Mouse (Mus musculus): ENCODE data around the gene Spns3. TPM values are rescaled to one million over a fixed set of nuclear protein-coding genes. Genes with fewer than 3 reads are reported as not detected.
A peak's percentile ranks its signal among the peaks of the same experiment; 100 is the strongest.
"Not testable (repeated sequence)": the region's sequence is repeated elsewhere in the genome, so short reads cannot be mapped to it uniquely, and the experiment has no call there.

Spns3 gene
- total RNA-seq, 2 experiments from 2014 or later, result 3.8 to 14.0 TPM

- ATAC-seq (replicated peaks; ENCODE audit: low FRiP score, low TSS enrichment, poor library complexity, severe bottlenecking), result peak; percentile 65
These were observed 14.0 kb upstream of the Spns3 start for GRCm38 (mm10) chr11:72564232-72564807.

DNA sequence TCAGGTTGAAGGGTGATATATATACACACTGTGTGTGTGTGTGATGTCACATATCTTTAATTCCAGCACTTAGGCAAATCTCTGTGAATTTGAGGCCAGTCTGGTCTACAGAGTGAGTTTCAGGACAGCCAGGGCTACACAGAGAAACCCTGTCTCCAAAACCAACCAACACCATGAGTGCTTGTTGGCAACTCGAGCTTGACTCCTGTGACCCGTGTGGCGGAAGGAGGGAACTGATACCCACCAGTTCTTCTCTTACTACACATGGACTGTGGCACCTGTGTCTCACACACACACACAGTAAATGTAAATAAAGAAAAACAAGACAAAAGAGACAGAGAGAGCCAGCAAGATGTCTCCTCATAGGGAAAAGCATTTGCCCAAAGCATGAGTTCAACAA lies 10.4 kb upstream of the Spns3 start:
- ATAC-seq (replicated peaks; ENCODE audit: low FRiP score, low TSS enrichment, poor library complexity, severe bottlenecking), result no peak

GRCm38 (mm10) chr11:72558155-72558554 lies 7.8 kb upstream of the Spns3 start:
- ATAC-seq (replicated peaks; ENCODE audit: low FRiP score, low TSS enrichment, poor library complexity, severe bottlenecking), result no peak

DNA sequence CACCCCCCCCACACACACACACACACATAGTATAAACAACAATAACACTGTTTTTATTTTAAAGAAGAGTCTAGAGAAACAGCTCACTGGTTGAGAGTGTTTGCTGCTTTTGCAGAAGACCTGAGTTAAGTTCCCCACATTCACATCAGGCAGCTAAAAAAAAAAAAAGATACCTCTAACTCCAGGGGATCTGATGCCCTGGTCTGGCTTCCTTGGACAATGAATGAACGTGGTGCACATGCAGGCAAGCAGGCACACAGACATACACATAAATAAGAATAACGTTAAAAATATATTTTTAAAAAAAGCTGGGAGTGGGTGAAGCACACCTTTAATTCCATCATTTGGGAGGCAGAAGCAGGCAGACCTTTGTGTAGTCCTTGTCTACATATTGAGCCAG lies 6.6 kb upstream of the Spns3 start:
- no peak for ATAC-seq (replicated peaks; ENCODE audit: low FRiP score, low TSS enrichment, poor library complexity, severe bottlenecking)

- no peak for ATAC-seq (replicated peaks; ENCODE audit: low FRiP score, low TSS enrichment, poor library complexity, severe bottlenecking)
These were observed 6.2 kb upstream of the Spns3 start for GRCm38 (mm10) chr11:72556470-72556869.

DNA sequence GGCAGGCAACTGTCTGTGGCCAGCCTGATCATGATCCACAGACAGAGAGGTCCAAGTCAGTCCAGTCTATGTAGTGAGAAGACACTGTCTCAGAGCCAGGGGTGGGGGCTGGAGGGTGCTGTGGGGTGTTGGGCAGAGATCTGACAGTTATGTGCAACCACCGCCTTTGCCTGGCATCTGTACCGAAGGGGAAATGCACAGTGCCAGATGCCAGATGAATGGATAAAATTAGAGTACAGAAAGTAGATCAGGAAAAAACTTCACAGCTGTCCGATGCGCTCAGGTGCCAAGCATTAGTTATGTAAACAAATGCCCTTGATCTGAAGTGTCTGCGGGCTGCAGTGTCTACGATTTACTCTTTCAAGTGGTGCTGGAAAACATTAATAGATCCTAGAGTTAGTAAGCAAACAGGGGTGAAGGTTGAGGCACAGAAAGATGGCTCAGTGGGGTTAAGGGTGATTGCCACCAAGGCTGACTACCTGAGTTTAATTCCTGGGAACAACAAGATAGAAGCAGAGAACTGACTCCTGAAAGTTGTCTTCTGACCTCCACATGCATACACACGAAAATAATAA lies 1.3 kb upstream of the Spns3 start:
- ATAC-seq (replicated peaks; ENCODE audit: low FRiP score, low TSS enrichment, poor library complexity, severe bottlenecking), result no peak

DNA sequence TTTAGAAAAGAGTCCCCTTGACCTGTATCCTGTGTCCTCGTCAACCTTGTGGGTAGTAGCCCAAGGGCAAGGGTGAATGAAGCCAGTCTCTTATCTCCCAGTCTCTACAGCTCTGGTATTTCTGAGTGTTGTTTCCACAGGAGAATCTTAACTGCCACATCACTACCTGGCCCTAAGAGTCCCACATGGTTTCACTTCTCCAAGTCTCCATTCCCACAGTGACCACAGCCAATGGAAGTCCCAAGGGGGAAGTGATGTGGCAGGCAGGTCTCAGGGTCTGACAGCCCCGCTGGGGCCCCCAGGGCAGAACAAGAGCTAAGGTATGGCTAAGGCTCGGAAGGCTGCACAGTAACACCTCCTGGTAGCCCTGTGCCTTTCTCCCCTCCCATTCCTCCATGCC lies 3.1 kb downstream of the Spns3 start:
- no peak for ATAC-seq (replicated peaks; ENCODE audit: low FRiP score, low TSS enrichment, poor library complexity, severe bottlenecking)

- ATAC-seq (replicated peaks; ENCODE audit: low FRiP score, low TSS enrichment, poor library complexity, severe bottlenecking), result peak; percentile 32; the same call in 1 of the 2 replicates
These were observed 5.6 kb downstream of the Spns3 start for GRCm38 (mm10) chr11:72544716-72545115.

DNA sequence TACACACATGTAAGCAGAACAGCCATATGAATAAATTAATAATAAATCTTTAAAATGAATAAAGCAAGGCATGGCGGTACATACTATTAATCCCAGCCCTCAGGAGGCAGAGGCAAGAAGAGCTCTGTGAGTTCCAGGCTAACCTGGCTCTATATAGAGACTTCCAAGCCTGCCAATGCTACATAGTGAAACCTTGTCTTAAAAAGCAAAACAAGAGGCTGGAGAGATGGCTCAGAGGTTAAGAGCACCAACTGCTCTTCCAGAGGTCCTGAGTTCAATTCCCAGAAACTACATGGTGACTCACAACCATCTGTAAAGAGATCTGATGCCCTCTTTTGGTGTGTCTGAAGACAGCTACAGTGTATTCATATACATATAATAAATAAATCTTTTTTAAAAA lies 6.6 kb downstream of the Spns3 start:
- ATAC-seq (replicated peaks; ENCODE audit: low FRiP score, low TSS enrichment, poor library complexity, severe bottlenecking), result not testable (repeated sequence)

- ATAC-seq (replicated peaks; ENCODE audit: low FRiP score, low TSS enrichment, poor library complexity, severe bottlenecking), result no peak
These were observed 7.7 kb downstream of the Spns3 start for GRCm38 (mm10) chr11:72542586-72542985.

- no peak for ATAC-seq (replicated peaks; ENCODE audit: low FRiP score, low TSS enrichment, poor library complexity, severe bottlenecking)
These were observed 8.4 kb downstream of the Spns3 start for GRCm38 (mm10) chr11:72541928-72542327.

DNA sequence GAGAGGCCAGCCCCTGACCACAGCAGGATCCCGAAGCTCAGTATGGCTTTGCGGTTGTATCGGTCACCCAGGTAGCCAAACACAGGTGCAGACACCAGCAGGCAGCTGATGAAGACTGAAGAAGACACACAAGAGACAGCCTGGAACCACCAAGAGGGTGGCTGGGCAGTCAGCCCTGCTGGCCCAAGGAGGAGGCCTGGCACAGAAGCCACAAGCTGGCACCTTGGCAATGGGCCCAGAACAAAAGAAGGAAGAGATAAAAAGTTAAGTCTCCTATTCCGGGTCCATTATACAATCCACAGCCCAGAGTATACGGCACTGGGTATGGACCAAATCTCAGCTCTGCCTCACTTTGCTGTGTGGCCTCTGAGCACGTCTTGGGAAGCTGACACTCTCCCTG lies 9.9 kb downstream of the Spns3 start:
- peak; percentile 57 for ATAC-seq (replicated peaks; ENCODE audit: low FRiP score, low TSS enrichment, poor library complexity, severe bottlenecking)

- no peak for ATAC-seq (replicated peaks; ENCODE audit: low FRiP score, low TSS enrichment, poor library complexity, severe bottlenecking)
These were observed 11.5 kb downstream of the Spns3 start for GRCm38 (mm10) chr11:72538811-72539210.

DNA sequence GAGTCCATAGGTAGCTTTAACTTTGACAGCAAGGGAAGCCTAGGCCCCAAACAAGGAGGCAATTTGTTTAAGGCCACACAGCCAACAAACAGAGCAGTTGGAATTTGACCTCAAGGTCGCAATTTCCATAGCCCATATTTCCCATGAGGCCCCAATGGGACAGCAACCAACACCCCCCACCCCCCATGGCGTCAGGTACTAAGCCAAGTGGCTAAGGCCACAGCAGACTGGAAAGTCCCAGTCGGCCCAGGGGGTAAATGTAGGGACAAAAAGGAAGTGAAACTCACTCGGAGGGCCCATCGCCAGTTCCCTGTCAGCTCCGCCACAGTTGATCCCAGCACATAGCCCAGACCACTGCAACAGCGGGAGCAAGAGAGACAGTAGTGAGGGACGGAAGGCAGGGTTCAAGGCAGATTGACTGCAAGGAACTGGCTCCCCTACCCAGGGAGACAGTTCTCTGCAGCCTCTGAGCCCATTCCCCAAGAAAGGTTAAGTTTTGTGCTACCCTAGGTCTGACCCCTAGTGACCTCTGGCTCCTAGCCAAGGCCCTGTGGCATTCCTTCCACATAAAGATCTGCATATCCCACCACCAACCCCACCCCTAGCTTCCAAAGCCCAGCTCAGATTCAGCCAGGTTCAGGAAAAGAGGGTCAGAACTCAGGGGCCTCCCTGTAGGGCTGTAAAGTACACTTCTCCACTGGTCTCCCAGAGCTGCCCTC lies 12.1 kb downstream of the Spns3 start:
- no peak for ATAC-seq (replicated peaks; ENCODE audit: low FRiP score, low TSS enrichment, poor library complexity, severe bottlenecking)

DNA sequence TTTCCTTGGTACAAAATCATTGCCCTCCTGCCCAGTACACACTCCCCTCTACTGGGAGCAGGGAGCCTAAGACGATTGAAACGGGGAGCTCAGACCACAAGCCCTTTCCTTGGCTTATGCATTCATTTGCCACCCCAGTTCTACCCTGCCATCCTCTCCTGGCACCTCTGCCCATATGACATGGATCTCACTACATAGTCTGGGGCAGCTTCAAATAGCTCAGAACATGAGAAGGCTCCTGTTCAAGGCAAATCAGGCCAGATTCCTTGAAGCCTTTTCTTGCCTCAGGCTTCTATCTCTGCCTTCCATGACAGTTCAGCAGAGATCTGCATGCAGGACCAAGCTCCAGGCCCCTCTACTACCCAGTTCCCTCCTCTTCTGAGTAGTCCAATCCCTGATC lies 12.8 kb downstream of the Spns3 start:
- ATAC-seq (replicated peaks; ENCODE audit: low FRiP score, low TSS enrichment, poor library complexity, severe bottlenecking), result no peak

DNA sequence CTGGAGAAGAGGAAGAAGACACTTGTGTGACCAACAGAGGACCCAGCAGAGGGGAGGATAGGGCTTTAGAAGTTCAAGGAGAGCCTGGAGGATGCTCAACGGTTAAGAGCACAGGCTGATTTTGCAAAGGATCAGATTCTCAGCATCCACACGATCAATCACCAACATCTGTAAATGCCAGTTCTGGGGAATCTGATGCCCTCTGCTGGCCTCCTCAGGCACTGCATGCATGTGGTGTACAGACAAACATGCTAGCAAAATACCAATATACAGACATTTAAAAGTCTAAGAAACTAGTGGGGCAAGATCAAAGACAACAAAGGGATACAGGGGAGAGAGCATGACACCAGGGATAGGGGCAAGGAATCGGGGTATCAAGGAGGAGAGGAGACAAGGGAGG lies 14.8 kb downstream of the Spns3 start:
- ATAC-seq (replicated peaks; ENCODE audit: low FRiP score, low TSS enrichment, poor library complexity, severe bottlenecking), result no peak

- ATAC-seq (replicated peaks; ENCODE audit: low FRiP score, low TSS enrichment, poor library complexity, severe bottlenecking), result no peak
These were observed 17.4 kb downstream of the Spns3 start for GRCm38 (mm10) chr11:72532890-72533289.

DNA sequence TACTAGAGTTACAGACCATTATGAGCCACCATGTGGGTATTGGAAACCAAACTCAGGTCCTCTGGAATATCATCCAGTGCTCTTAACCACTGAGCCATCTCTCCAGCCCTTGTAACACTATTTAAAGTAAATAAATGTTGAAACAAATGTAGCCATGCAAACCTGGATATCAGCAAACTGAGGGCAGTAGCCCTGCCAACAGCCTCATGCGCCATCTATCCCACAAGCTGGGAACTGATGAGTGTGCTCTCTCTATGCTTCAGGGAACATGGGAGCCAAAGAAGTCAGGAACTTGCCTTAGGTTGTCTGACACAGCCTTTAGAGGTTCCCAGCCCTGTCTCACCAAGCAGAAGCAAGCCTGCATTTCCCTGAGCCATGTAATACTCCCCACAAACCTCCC lies 18.7 kb downstream of the Spns3 start:
- no peak for ATAC-seq (replicated peaks; ENCODE audit: low FRiP score, low TSS enrichment, poor library complexity, severe bottlenecking)

DNA sequence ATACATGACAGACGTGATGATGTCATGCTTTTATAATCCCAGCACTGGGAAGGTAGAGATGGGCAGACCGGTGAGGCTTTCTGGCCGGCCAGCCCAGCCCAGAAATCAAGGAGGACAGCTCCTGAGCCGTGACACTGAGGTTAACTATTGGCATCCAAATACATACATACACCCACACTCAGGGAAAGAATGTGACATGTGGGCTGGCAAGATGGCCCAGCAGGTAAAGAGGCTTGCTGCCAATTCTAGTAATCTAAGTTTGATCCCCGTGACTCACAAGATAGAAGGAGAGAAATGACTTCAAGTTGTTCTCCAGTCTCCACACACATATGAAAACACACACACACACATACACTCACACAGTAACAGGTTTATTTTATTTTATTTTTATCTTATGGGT lies 19.2 kb downstream of the Spns3 start:
- ATAC-seq (replicated peaks; ENCODE audit: low FRiP score, low TSS enrichment, poor library complexity, severe bottlenecking), result no peak

DNA sequence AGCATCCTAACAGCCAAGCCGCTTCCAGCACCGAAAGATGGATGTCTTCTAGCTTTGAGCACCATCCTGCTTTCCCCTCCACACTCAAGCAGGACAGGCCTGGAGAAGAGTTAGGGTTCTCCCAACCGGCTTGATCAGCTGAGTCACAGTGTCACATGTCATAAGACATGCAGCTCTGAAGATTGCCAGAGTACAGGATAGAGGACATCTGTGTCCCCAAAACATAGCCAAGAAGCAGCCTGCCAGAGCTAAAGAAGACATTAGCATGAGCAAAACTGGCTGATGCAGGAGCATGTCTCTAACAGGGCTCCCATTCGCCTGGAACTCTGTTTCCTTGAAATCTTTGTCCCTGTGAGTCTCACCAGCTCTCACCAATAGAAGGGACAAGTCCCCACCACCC lies 24.1 kb downstream of the Spns3 start:
- no peak for ATAC-seq (replicated peaks; ENCODE audit: low FRiP score, low TSS enrichment, poor library complexity, severe bottlenecking)

GRCm38 (mm10) chr11:72523711-72524110 lies 26.6 kb downstream of the Spns3 start:
- no peak for ATAC-seq (replicated peaks; ENCODE audit: low FRiP score, low TSS enrichment, poor library complexity, severe bottlenecking)
